Mouse (Mus musculus) liver, embryonic 13.5 days (tissue): ENCODE data around the gene Scnn1a. TPM values are rescaled to one million over a fixed set of nuclear protein-coding genes. Genes with fewer than 3 reads are reported as not detected.

Experiments
- ATAC-seq: fragments of 200-750 bp; cut with Nextera tagmentation; 2 replicates; pipeline ENCODE4 v1.8.0; 2017; ENCODE audit warnings: low read depth, mild to moderate bottlenecking, moderate number of reproducible peaks, moderate library complexity
- DNase-seq: peaks from one replicate; pipeline ENCODE4 v3.0.0; 2022
- H3K27ac ChIP-seq: fragments of 300-500 bp; sonication (generic); 2 replicates; pipeline ENCODE4 v1.5.1; 2015; ENCODE audit warnings: moderate library complexity, mild to moderate bottlenecking, inconsistent platforms
- H3K27me3 ChIP-seq: fragments of 300-500 bp; sonication (generic); 2 replicates; pipeline ENCODE4 v1.6.1; 2015; ENCODE audit warnings: mild to moderate bottlenecking, inconsistent platforms
- H3K36me3 ChIP-seq: fragments of 300-500 bp; sonication (generic); 2 replicates; pipeline ENCODE4 v1.6.1; 2015; ENCODE audit warnings: mild to moderate bottlenecking, inconsistent platforms
- H3K4me1 ChIP-seq: fragments of 300-500 bp; sonication (generic); replicated peaks from 2 replicates; pipeline ENCODE4 v1.6.1; 2015; ENCODE audit warnings: inconsistent platforms
- H3K4me2 ChIP-seq: fragments of 300-500 bp; sonication (generic); 2 replicates; pipeline ENCODE4 v1.6.1; 2015; ENCODE audit warnings: inconsistent platforms, mild to moderate bottlenecking, moderate library complexity
- H3K4me3 ChIP-seq: fragments of 300-500 bp; sonication (generic); replicated peaks from 2 replicates; pipeline ENCODE4 v1.5.1; 2015; ENCODE audit warnings: mild to moderate bottlenecking, inconsistent platforms
- H3K9ac ChIP-seq: fragments of 300-500 bp; sonication (generic); 2 replicates; pipeline ENCODE4 v1.6.1; 2015; ENCODE audit warnings: mild to moderate bottlenecking, inconsistent platforms
- H3K9me3 ChIP-seq: fragments of 300-500 bp; sonication (generic); replicated peaks from 2 replicates; pipeline ENCODE4 v1.6.1; 2016; ENCODE audit warnings: inconsistent platforms
- WGBS: fragments of 180-500 bp; shearing (Covaris S2); methylation state at CpG from one replicate; pipeline ENCODE4 v1.1.7; 2015; ENCODE audit not compliant: insufficient replicate concordance; 5-methylcytosine and 5-hydroxymethylcytosine counted together
- polyA plus RNA-seq: library from polyadenylated mRNA; unstranded; fragments of >200 nt; fragmentation: Nextera tagmentation; extraction: Ambion mirVana; gene quantifications from 2 replicates; pipeline ENCODE4 v1.2.1, GENCODE M21; 2015

The Scnn1a gene
- polyA plus RNA-seq, 1 experiment from 2014 or later = 0.31 TPM

DNA sequence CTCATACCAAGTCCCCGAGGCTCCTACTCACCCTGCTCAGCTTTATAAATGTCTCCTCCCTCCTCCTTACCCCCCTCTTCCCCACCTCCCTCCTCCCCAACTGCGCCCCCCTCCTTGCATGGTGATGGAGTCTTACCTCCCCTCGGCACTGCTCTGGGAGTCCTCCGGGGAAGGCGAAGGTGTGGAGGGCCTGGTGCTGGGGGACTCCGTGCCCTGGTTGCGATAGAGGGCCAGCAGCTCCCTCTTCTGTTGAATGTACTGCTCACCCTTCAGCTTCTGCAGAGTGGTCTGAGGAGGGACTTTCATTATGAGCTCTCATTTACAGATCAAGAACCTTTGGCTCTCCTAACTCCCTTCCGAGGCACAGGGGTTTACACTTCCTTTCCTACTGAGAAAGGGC lies 44.0 kb downstream of the Scnn1a start:
- 0 out of 2 replicates have a peak overlapping the region, but pooled peaks have one; percentile 38 for H3K4me2 ChIP-seq
- no peak for ATAC-seq
- no peak overlapping the region for H3K4me3 ChIP-seq
- WGBS = 19% methylated on average over 8 of the region's 8 CpGs
- no peak overlapping the region for H3K27ac ChIP-seq
- 0 out of 2 replicates have a peak, but pooled peaks cover 7% of the 10 kb centered on the region for H3K27me3 ChIP-seq
- no peaks in the 10 kb centered on the region for H3K9me3 ChIP-seq
- H3K4me1 ChIP-seq = peaks cover 30% of the 10 kb centered on the region
- H3K9ac ChIP-seq = no peak overlapping the region
- H3K36me3 ChIP-seq = peaks cover 26% of the 10 kb centered on the region
- no peak for DNase-seq

DNA sequence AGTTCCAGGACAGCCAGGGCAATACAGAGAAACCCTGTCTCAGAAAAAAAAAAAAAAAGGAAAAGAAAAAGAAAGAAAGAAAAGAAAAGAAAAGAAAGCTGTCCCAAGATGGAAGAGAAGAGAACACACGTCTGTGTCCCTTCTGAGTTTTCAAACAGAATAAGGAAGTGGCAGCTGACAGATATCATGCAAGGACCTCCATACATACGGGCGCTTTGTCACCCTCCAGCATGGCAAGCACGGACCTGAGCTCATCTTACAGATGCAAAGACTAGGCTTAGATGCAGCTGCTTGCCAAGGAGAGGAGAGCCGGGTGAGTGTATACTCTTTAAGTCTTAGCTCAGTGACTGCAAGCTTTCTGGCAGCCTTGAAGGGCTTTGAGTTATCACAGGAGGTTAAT lies 45.1 kb downstream of the Scnn1a start:
- Histone ChIP-seq H3K9me3 (no peaks in the 10 kb centered on the region), H3K4me2 (no peak overlapping the region), H3K4me1 (peaks cover 26% of the 10 kb centered on the region), H3K27me3 (0 out of 2 replicates have a peak, but pooled peaks cover 7% of the 10 kb centered on the region), H3K36me3 (peaks cover 21% of the 10 kb centered on the region), H3K27ac (no peak overlapping the region), H3K9ac (no peak overlapping the region), H3K4me3 (no peak overlapping the region)
- DNase-seq (no peak), ATAC-seq (no peak)
- 48% methylated on average over 5 of the region's 5 CpGs for WGBS

DNA sequence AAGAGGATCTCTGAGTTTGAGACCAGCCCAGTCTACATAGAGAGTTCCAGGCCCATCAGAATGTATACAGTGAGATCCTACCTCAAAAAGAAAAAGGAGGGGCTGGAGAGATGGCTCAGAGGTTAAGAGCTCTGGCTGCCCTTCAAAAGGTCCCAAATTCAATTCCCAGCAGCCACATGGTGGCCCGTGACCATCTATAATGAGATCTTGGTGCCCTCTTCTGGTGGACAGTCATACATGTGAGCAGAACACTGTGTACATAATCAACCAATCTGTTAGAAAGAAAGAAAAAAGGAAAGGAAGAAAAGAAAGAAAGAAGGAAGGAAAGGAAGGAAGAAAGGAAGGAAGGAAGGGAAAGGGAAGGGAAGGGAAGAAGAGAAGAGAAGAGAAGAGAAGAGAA lies 45.7 kb downstream of the Scnn1a start:
- ATAC-seq (no peak), DNase-seq (no peak)
- no peak overlapping the region for H3K9ac ChIP-seq
- no peaks in the 10 kb centered on the region for H3K9me3 ChIP-seq
- H3K27me3 ChIP-seq = 0 out of 2 replicates have a peak, but pooled peaks cover 7% of the 10 kb centered on the region
- H3K4me2 ChIP-seq = no peak overlapping the region
- no peak overlapping the region for H3K27ac ChIP-seq
- no peak overlapping the region for H3K4me3 ChIP-seq
- peaks cover 32% of the 10 kb centered on the region for H3K4me1 ChIP-seq
- WGBS = 63% methylated on average over 1 of the region's 1 CpGs
- peaks cover 14% of the 10 kb centered on the region for H3K36me3 ChIP-seq

DNA sequence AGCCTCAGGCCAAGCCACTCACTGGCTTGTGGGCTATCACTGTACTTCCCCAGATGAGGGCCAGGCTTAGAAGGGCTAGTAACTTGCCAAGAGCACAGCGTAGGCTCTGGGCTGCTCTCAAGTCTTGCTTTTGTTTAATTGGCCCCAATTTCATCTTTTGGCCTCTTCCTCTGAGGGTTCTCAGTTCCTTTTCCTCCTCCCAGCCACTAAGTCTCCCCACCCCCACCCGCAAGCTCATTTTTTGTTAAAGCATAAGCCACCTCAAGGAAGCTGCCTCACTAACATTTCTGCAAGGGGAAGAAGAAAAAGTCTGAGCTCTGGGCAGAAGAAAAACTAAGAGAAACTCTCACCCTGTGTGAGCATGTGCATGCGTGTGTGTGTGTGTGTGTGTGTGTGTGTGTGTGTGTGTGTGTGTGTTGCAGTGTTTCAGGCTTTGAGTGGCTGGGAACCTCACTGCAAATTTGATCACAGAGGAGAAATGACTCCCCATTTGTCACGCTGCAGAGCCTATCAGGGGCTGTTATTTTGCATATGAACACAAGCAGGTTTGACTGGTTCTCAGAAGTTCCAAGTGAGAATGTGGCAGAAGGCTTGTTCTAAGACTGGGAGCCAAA lies 47.4 kb downstream of the Scnn1a start:
- Histone ChIP-seq H3K36me3 (no peaks in the 10 kb centered on the region), H3K9ac (no peak overlapping the region), H3K4me1 (peaks cover 31% of the 10 kb centered on the region), H3K9me3 (no peaks in the 10 kb centered on the region), H3K27ac (no peak overlapping the region), H3K27me3 (peaks cover 11% of the 10 kb centered on the region; the same call in 1 of the 2 replicates), H3K4me3 (no peak overlapping the region), H3K4me2 (no peak overlapping the region)
- WGBS = 29% methylated on average over 4 of the region's 4 CpGs
- ATAC-seq (no peak), DNase-seq (no peak)

DNA sequence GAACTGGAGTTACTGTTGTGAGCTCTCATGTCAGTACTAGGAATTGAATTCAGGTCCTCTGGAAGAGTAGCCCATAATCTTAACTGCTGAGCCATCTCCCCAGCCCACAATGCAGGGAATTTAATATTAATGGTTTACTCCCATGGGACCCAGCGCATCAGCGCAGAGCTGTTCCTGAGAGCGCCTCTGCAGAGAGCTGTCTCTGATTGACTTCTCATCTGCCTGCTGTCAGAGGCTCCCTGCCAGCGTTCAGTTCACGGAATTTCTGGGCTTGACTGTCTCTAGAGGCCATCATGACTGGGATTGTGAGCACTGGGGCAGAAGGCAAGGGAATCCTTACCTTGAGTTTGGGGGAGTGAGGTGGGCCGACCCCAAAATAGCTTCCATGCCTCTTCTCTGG lies 56.6 kb downstream of the Scnn1a start:
- 63% methylated on average over 6 of the region's 6 CpGs for WGBS
- ATAC-seq = no peak
- Histone ChIP-seq H3K4me2 (no peak overlapping the region), H3K9me3 (no peaks in the 10 kb centered on the region), H3K9ac (no peak overlapping the region), H3K27me3 (peaks cover 43% of the 10 kb centered on the region), H3K27ac (no peak overlapping the region), H3K4me3 (no peak overlapping the region), H3K4me1 (peaks cover 26% of the 10 kb centered on the region), H3K36me3 (no peaks in the 10 kb centered on the region)
- no peak for DNase-seq

DNA sequence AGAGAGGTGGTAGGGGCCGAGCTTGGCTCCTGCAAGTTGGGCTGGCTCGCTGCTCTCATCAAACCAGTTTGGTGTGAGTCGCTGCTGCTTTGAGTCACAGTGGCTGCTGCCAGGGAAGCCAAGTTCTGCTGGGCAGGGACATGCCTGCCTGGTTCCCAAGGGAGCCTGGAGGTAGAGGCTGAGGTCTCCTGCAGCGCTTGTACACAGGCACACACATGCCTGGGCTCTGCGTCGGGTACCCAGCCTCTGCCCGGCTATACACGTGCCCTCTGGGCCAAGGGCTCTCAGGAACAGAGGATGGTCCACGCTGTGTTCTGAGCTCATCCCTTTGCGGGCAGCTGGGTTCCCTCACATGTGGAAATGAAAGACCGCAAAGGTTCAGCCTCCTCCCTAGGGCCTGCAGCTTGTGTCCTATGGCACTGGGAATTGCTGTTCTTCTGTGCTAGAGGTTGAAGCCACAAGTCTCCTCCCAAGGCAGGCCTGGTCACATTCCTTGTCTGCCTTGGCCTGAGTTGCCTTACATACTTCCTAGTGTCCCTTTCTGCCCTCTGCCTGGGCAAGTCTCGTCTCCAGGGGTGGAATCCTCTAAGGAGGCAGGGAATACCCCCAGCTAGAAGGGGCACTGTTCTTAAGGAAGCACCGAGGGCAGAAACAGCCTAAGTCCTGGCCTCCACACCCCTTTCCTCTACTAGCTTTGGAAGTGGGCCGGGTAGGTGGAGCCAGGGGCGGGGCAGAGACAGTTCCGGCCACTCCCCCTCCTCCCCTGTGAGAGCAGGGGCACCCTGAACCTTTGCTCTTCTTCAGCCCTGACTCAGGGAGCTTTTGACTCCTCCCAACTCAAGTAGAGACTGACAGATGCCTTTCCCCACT lies 57.4 kb downstream of the Scnn1a start:
- peak overlapping the region; percentile 15 for H3K4me2 ChIP-seq

DNA sequence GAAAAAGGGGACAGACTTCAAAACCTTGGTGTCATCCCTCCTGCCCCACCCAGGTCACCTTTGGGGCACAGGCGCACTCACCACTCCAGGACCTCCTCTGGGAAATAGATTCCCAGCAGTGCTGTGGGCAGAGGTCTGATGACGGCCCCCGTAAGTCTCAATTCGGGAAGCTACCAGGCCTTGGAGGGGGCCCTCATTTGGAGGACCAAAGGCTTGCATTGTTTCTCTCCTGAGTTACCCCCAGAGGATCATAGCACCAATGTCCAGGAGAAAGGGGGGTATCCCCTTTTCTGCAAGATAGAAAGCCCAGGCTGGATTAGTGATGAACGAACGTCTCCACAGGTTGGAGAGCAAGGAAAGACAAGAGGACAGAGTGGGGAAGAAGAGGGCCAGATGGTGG lies 58.2 kb downstream of the Scnn1a start:
- Histone ChIP-seq H3K27me3 (peaks cover 50% of the 10 kb centered on the region), H3K4me1 (peaks cover 26% of the 10 kb centered on the region), H3K9me3 (no peaks in the 10 kb centered on the region), H3K4me2 (peak overlapping the region; percentile 15), H3K9ac (no peak overlapping the region), H3K27ac (no peak overlapping the region), H3K36me3 (no peaks in the 10 kb centered on the region), H3K4me3 (no peak overlapping the region)
- WGBS = 23% methylated on average over 6 of the region's 6 CpGs
- ATAC-seq (no peak), DNase-seq (no peak)

More for the DNA sequence above, 57.4 kb downstream of the Scnn1a start:
- DNase-seq (peak; percentile 55), ATAC-seq (peak; percentile 61)
- no peaks in the 10 kb centered on the region for H3K36me3 ChIP-seq
- no peaks in the 10 kb centered on the region for H3K9me3 ChIP-seq
- no peak overlapping the region for H3K4me3 ChIP-seq
- WGBS = 35% methylated on average over 16 of the region's 16 CpGs
- H3K27me3 ChIP-seq = peaks cover 48% of the 10 kb centered on the region
- H3K9ac ChIP-seq = no peak overlapping the region
- peaks cover 26% of the 10 kb centered on the region for H3K4me1 ChIP-seq
- H3K27ac ChIP-seq = no peak overlapping the region

DNA sequence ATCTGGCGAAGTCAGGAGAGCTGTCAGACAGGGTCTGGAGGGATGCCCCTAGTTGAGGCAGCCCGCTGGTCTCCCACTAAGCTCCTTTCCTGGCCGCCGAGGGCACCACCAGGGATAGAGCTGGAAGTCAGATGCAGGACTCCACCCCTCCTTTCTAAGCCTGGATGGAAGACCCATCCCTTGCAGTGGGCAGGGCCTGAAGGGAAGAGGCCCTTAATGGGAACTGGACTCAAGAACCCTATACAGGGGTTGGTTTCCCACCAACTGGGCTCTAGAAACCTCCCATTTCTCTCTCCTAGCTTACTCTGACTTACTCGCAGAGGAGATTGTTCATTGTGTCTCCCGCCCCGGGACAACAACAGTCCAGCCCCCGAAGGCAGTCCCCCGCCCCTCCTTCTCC lies 59.3 kb downstream of the Scnn1a start:
- ATAC-seq (no peak), DNase-seq (no peak)
- no peak overlapping the region; the same call in 1 of the 2 replicates for H3K9ac ChIP-seq
- peaks cover 26% of the 10 kb centered on the region for H3K4me1 ChIP-seq
- 11% methylated on average over 9 of the region's 9 CpGs for WGBS
- peak overlapping the region; percentile 61 for H3K4me2 ChIP-seq
- no peak overlapping the region for H3K27ac ChIP-seq
- peaks cover 50% of the 10 kb centered on the region for H3K27me3 ChIP-seq
- no peaks in the 10 kb centered on the region for H3K9me3 ChIP-seq
- H3K4me3 ChIP-seq = peak overlapping the region; percentile 36
- H3K36me3 ChIP-seq = no peaks in the 10 kb centered on the region

DNA sequence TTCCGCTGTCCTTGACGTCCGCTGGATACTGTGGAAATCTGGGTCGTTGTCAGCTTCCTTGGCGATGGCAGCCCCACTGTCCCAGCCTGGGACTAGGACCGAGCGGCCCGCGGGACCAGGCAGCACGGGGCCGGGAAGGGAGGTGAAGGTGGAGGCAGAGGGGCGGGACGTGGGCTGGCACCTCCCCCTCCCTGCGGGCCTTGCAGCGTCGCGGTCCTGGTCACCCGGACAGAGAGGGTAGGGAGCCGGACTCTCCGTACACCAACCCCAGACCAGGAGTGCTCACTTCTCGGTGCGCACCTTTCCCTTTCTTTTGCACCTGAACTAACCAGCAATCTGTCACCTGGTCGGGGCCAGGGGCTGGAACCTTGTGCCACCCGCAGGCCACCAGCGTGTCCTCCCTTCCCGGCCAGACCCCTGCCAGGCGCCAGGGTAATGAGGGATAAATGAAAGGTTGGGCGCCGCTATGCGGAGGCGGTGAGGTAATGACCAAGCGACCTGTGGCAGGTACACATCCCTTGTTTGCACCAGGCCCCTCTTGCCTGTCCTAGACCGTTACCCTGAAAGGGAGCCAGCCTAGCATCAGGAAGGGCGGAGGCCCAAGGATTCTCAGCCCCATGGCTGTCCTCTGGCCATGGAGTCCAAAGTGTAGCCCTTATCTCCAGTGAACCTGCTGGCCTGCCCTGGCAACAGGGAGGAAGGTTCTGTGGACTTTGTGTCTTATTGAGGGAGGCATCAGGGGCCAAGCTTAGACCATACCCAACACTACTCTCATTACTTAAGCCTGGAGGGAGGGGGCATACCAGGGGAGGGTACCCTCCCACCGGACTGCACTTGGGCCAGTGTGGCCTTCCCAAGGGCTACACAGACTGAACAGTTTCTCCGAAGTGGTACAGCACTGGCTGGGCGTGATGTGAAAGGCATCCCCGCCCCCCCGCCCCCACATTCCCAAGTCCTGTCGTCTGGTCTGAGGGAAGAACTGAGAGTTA lies 60.2 kb downstream of the Scnn1a start, which contains the start of gene Plekhg6:
Plekhg6 (minus strand) TSS at position 422 of the 989 bp plus-strand sequence.
- peaks cover 50% of the 10 kb centered on the region for H3K27me3 ChIP-seq
- H3K36me3 ChIP-seq = no peaks in the 10 kb centered on the region
- H3K4me2 ChIP-seq = peak within 1 kb of the TSS; percentile 61
- H3K9ac ChIP-seq = peak within 1 kb of the TSS; percentile 17; the same call in 1 of the 2 replicates
- DNase-seq (no peak), ATAC-seq (peak; percentile 56)
- H3K27ac ChIP-seq = no peak within 1 kb of the TSS
- H3K4me3 ChIP-seq = peak within 1 kb of the TSS; percentile 36
- no peaks in the 10 kb centered on the region for H3K9me3 ChIP-seq
- 12% methylated on average over 39 of the region's 40 CpGs for WGBS
- H3K4me1 ChIP-seq = peaks cover 26% of the 10 kb centered on the region

DNA sequence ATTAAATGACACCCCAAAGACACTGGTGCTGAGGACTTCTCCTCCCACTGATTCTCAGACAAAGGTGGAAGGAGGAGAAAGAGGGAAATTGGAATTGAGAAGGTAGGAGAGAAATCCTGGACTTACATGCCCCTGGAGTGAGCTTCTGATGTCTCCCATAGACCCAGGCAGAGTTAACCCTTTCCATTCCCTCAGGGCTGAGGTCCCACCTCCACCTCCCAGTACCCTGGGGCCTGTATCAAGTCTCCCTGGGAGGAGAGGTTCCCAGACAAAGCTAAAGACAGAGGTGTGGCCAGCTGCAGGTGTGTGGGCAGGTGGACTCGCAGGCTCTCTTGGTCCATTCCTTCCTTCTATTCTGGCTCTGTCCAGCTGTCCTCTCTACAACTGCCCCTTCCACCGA lies 61.6 kb downstream of the Scnn1a start:
- Histone ChIP-seq H3K27me3 (peaks cover 50% of the 10 kb centered on the region), H3K4me2 (no peak overlapping the region), H3K9me3 (no peaks in the 10 kb centered on the region), H3K27ac (no peak overlapping the region), H3K4me1 (peaks cover 26% of the 10 kb centered on the region), H3K9ac (no peak overlapping the region), H3K36me3 (no peaks in the 10 kb centered on the region), H3K4me3 (no peak overlapping the region)
- no peak for ATAC-seq
- DNase-seq = no peak
- WGBS = 44% methylated on average over 2 of the region's 2 CpGs
